Mouse (Mus musculus): ENCODE measurements around the gene Rrnad1. TPM values are rescaled to one million over a fixed set of nuclear protein-coding genes. Genes with fewer than 3 reads are reported as not detected.
"Not testable (repeated sequence)": the region's sequence is repeated elsewhere in the genome, so short reads cannot be mapped to it uniquely, and the experiment has no call there.

Gene Rrnad1
- total RNA-seq, 2 experiments from 2014 or later, result 6.0 to 6.1 TPM

DNA sequence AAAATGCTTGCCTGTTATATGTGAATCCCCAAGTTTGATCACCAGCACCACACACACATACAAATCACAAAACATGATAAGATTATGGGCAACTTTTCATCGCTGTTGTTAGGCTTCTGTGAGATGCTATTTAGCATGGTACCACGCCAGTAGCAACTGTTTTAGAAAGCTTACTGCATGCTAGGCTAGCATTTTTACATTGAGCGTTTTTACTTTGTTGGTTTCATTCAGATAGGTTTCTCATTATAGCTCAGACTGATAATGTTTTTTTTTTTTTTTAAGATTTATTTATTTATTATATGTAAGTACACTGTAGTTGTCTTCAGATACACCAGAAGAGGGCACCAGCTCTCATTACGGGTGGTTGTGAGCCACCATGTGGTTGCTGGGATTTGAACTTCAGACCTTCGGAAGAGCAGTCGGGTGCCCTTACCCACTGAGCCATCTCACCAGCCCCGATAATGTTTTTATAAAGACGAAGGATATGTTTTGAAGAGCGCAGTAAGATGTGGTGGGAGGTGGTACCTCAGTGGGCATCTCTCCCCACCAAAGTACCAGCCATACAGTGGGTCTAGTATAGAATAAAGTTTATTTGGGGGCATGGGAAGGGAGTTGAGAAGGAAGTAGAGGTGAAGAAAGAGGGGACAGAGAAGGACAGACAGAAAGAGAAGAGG, 10.1 kb downstream of the Rrnad1 start:
- intact Hi-C loops (cut with DNase I), result no loop called here
- no peak for DNase-seq (ENCODE audit: low spot score)

- intact Hi-C loops (cut with DNase I), result no loop called here
These were observed 11.0 kb downstream of the Rrnad1 start, which contains the start of gene Mrpl24 for GRCm38 (mm10) chr3:87919336-87920108. TSS of gene Mrpl24 (plus strand) at chr3:87919506.

GRCm38 (mm10) chr3:87918551-87918950, 12.0 kb downstream of the Rrnad1 start:
- intact Hi-C loops (cut with DNase I), result loop anchor here (1.0 kb wide), 1 partner anchor 32 kb away; no protein-coding TSS in a partner anchor
- DNase-seq (ENCODE audit: low spot score), result no peak

More at GRCm38 (mm10) chr3:87919336-87920108, 11.0 kb downstream of the Rrnad1 start, which contains the start of gene Mrpl24:
- peak; percentile 69 for DNase-seq (ENCODE audit: low spot score)

DNA sequence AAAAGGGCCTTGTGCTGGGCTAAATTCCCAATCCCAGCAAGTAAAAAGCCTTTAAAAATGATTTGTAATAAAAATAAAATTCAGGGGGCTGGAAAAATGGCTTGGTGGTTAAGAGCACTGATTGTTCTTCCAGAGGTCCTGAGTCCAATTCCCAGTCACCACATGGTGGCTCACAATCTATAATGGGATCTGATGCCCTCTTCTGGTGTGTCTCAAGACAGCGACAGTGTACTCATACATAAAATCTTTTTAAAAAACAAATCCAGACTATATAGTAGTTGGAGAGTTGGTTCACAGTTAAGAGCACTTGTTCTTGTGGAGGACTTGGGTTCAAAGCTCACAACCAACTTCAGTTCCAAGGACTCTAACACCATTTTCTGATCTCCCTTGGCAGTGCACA, 13.5 kb downstream of the Rrnad1 start:
- intact Hi-C loops (cut with DNase I), result no loop called here

GRCm38 (mm10) chr3:87913891-87914290, 16.6 kb downstream of the Rrnad1 start:
- no peak for DNase-seq (ENCODE audit: low spot score)
- intact Hi-C loops (cut with DNase I), result no loop called here

More for the DNA sequence above, 13.5 kb downstream of the Rrnad1 start:
- DNase-seq (ENCODE audit: low spot score), result no peak

DNA sequence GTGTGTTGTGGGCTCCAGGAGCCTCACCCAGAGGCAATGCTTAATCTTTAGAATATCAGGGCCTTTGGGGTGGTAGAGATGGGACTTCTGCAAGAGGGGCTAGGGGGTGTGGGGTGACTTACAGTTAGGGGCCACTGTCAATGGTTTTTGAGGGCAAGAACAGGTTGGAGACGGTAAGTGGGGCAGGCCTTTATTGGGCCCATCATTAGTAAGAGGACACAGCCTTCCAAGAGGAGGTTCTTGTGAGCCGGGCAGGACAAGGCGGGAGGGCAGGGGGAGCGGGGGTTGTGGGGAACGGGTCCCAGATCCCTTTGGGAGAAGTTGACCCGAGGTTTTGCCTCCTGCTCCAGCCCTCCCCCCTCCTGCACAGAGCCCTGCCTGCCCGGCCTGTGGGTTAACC, 17.0 kb downstream of the Rrnad1 start:
- intact Hi-C loops (cut with DNase I), result no loop called here

DNA sequence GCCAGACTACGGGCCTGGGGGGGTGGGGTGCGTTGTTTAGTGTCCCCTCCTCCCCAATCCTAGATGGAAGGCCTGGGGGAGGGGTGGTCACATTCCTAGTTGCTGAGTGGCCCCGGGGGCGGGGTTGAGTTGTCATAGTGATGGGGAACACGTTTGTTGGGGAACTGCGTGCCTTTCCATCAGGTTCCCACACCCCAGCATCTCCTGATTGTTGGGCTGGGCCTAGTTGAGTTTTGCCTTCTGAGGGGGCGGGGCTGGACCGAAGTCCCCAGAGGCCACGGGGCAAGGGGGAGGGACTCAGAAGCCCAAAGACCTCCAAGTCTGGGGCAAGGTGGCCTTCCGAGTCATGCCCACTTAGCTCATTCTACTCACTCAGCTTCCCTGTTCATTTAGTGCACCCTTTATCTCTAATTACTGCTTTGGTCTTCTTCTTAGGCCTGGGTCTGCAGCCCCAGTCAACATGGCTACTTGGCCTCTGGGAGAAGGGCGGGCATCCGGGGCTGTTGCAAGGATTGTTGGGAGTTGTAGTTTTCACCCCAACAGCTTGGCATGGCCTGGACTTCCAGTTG, 19.9 kb downstream of the Rrnad1 start:
- peak; percentile 71 for DNase-seq (ENCODE audit: low spot score)
- intact Hi-C loops (cut with DNase I), result no loop called here

More for the DNA sequence above, 17.0 kb downstream of the Rrnad1 start:
- no peak for DNase-seq (ENCODE audit: low spot score)

- intact Hi-C loops (cut with DNase I), result no loop called here
- no peak for DNase-seq (ENCODE audit: low spot score)
These were observed 20.6 kb downstream of the Rrnad1 start for GRCm38 (mm10) chr3:87909874-87910273.

DNA sequence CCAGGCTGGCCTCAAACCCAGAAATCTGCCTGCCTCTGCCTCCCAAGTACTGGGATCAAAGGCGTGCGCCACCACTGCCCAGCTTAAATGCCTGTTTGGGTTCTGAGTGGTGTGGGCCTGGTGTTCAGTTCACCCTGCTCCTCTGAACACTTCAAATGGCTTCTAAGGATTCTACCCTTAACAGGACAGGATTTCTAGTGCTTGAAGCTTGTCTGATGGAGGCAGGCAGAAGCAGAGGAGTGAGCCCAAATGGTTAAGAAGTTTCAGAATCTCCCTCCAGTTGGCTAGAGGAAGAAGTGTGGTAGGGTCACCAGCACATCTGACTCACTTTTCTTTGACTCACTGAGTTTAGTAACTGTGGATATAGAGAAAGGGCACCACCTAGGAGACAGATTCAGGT, 21.1 kb downstream of the Rrnad1 start:
- DNase-seq (ENCODE audit: low spot score), result no peak
- intact Hi-C loops (cut with DNase I), result no loop called here

- intact Hi-C loops (cut with DNase I), result no loop called here
- DNase-seq (ENCODE audit: low spot score), result no peak
These were observed 22.6 kb downstream of the Rrnad1 start for GRCm38 (mm10) chr3:87907906-87908305.

DNA sequence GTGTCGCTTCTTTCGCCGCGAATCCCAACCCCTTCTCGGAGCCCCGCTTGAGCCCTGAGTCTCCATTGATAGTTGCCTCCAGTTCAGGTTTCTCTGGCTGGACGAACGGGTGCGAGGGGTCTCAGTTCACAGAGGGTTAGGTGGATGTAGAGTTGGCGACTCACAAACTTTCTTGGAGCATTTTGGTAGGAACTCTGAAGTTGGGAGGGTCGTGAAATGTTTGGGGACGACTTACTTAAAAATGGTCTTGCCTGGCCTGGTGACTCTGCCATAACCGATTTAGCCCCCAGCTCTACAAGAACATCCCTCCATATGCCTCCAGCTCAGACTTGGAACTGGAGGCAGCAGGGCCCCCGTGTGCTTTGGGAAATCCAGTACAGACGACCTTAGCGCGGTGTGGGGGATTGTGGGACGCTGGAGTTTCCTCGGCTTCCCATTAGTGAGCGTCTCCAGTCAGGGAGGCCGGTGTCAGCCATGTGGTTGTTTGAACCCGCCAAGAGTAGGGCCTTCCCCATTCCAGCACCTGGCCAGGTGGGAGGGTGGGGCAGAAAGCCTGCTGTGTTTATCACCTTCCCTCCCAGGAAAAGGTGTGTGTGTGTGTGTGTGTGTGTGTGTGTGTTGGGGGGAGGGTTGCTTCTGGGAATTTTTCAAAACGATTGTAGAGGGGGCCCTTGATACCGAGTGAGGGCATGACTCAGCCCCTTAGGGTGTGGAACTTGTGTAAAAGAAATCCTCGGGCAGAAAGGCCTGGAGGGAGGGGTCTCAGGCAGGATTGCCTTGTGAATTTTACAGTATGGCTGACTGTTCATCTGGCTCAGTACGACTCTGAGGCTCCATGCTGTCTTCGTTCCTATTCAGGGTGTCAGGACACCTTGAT, 23.3 kb downstream of the Rrnad1 start:
- no peak for DNase-seq (ENCODE audit: low spot score)
- intact Hi-C loops (cut with DNase I), result loop anchor here (1.0 kb wide), 1 partner anchor 21 kb away; no protein-coding TSS in a partner anchor

GRCm38 (mm10) chr3:87906601-87906980, 23.9 kb downstream of the Rrnad1 start:
- intact Hi-C loops (cut with DNase I), result loop anchor here (1.0 kb wide), 1 partner anchor 20 kb away; no protein-coding TSS in a partner anchor

DNA sequence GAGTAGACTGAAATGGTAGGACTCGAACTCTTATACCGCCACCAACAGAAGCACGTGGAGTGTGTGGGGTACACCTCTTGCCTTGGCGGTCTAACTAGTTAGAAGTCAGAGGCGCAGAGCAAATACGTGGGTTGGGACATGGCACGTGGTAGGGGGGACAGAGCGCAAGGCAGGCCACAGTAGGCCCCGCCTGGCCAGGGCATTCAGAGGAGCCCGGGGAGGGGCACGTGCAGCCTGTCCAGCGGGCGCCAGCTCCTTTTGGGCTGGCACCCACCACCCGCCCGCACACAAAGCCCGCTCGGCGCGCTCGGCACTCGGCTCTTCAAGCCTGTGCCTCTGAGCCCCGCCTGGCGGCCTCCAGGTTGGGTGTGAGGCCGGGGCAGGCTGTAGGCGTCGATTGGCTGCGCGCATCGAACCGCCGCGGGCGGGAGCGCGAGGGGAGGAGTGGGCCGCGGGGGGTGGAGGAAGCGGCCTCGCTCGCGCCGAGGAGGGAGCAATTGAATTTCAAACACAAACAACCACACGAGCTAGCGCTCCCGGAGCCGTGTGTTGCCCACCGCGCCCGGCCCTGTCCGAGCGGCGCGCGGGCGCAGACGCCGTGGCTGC, 24.5 kb downstream of the Rrnad1 start, which contains the start of gene Hdgf:
TSS of gene Hdgf (plus strand) at position 442 of the 606 bp plus-strand sequence.
- intact Hi-C loops (cut with DNase I), result loop anchor here (1.0 kb wide), 1 partner anchor 20 kb away; no protein-coding TSS in a partner anchor

More at GRCm38 (mm10) chr3:87906601-87906980, 23.9 kb downstream of the Rrnad1 start:
- peak; percentile 51 for DNase-seq (ENCODE audit: low spot score)

GRCm38 (mm10) chr3:87903821-87904220, 26.7 kb downstream of the Rrnad1 start:
- intact Hi-C loops (cut with DNase I), result no loop called here

More for the DNA sequence above, 24.5 kb downstream of the Rrnad1 start, which contains the start of gene Hdgf:
- DNase-seq (ENCODE audit: low spot score), result peak; percentile 93

GRCm38 (mm10) chr3:87901959-87902358, 28.6 kb downstream of the Rrnad1 start:
- intact Hi-C loops (cut with DNase I); DNase-seq (ENCODE audit: low spot score): not testable (repeated sequence)

More at GRCm38 (mm10) chr3:87903821-87904220, 26.7 kb downstream of the Rrnad1 start:
- DNase-seq (ENCODE audit: low spot score), result no peak

- DNase-seq (ENCODE audit: low spot score), result no peak
- intact Hi-C loops (cut with DNase I), result no loop called here
These were observed 29.4 kb downstream of the Rrnad1 start for GRCm38 (mm10) chr3:87901036-87901624.

- DNase-seq (ENCODE audit: low spot score), result no peak
- intact Hi-C loops (cut with DNase I), result no loop called here
These were observed 30.7 kb downstream of the Rrnad1 start for GRCm38 (mm10) chr3:87899776-87900175.

DNA sequence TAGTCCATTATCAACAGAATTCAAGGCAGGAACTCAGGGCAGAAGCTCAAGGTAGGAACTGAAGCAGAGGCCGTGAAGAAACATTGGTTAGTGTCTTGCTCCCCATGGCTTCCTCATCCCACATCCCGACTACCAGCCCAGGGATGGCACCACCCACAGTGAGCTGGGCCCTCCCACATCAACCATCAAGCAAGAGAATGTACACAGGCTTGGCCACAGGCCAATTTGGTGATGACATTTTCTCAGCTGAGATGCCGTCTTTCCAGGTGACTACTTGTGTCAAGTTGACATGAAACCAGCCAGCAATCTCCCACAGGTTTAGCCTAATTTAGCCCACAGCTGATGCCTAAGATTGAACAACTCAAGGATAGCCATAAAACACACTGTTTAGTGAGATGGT, 31.3 kb downstream of the Rrnad1 start:
- DNase-seq (ENCODE audit: low spot score), result no peak
- intact Hi-C loops (cut with DNase I), result no loop called here

Data from heart, postnatal 25 days (tissue).